Mouse (Mus musculus) heart, adult 2 months (tissue): ENCODE measurements at regions not wholly inside any gene's neighbourhood (a gene's known extent, or its start where the extent isn't known, plus 50 kb on each side); places are given as distances from the start of the nearest gene placed in this dataset.

ENCODE experiments used
- CTCF ChIP-seq: fragments of 200-600 bp; IDR thresholded peaks from 2 replicates; pipeline ENCODE4 v1.8.1; 2022; ENCODE audit warnings: antibody characterized with exemption, mild to moderate bottlenecking, moderate library complexity
- EP300 ChIP-seq: fragments of 200-500 bp; IDR thresholded peaks from 2 replicates; pipeline ENCODE4 v1.6.1; 2011; ENCODE audit warnings: low read depth, low read length, control low read depth; ENCODE audit not compliant: insufficient read depth

GRCm38 (mm10) chr2:128279127-128279710 is 153.4 kb downstream of the Bcl2l11 start:
- TF ChIP-seq EP300 (no peak), CTCF (no peak)
